Mouse (Mus musculus) cerebellum, adult 8-10 months (tissue): Measurements from ENCODE around the gene Arf5.
A peak's percentile ranks its signal among the peaks of the same experiment; 100 is the strongest.

ENCODE experiments used
- DNase-seq: peaks from one replicate; pipeline ENCODE4 v3.0.0; 2022

Arf5 gene

DNA sequence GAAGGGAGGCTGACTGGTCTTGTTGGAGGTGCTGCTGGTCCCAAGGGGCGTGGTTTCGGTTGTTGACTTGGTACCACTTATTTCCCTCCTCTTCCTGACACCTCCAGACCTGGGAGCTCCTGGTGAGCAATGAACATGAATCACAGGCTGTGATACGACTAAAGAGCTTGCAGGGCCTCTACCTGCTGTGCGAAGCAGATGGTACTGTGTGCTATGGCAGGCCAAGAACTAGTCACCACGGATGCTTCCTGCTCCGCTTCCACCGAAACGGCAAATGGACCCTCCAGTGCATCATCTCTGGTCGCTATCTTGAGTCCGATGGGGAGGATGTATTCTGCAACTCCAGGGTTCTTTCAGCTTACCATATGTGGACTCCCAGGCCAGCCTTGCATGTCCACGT is 6.5 kb downstream of the Arf5 start:
- peak; percentile 37 for DNase-seq

DNA sequence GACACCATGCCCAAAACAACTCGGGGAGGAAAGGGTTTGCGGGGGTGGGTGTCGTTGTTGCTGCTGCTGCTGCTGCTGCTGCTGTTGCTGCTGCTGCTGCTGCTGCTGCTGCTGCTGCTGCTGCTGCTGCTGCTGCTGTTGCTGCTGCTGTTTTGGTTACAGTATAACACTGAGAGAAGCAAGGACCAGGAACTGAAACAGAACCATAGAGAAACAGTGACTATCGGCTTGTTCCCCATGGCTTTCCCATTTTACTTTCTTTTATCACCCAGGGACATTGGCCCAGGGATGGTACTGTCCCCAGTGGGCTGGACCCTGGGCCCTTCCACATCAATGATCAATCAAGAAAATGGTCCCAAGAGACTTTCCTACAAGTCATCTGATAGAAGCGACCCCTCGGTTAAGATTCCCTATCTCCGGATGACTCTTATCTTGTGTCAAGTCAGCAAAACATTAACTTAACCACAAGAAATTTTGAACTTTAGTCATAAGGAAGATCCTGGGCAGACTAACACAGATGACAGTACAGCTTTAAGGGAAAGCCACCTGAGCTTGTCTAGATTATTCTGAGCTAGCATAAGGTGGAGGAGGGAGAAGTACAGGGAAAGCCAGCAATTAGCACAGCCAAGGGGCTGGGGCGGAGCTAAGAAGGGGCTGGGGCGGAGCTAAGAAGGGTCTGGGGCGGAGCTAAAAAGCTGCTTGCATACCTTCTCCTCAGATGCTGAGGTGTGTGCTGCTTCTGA is 7.6 kb downstream of the Arf5 start:
- DNase-seq, result no peak

DNA sequence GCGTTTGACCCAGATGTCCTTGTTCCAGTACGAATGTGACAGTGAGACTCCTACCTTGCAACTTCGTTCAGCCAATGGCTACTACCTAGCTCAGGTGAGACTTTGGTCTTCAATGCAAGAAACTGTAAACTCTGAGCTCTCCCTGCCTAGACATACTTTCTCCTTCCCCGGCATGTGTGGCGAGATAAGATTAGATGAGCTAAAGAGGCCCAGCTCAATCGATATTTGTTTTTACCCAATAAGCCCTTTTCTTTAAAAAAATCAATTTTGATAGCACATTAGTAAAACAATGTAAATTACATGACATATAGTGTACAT is 8.1 kb downstream of the Arf5 start:
- no peak for DNase-seq

DNA sequence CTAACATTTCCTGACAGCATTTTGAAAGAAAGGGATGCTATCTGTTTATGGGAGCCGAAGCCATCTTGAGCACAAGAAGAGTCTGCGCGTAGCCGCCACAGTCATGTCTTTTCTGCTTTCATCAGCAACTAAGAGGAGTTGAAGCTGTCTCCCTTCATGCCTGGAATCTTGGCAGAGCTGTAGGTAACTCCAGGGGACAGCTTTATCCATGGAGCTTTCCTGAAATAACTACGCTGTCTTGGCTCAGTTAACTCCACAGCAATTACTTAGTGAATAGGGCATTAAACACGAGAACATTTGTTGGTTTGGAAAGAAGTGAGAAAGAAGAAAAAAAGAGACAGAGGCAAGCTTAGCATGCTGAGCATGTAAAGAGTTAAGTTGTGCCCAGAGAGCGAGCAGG is 24.6 kb downstream of the Arf5 start:
- no peak for DNase-seq

DNA sequence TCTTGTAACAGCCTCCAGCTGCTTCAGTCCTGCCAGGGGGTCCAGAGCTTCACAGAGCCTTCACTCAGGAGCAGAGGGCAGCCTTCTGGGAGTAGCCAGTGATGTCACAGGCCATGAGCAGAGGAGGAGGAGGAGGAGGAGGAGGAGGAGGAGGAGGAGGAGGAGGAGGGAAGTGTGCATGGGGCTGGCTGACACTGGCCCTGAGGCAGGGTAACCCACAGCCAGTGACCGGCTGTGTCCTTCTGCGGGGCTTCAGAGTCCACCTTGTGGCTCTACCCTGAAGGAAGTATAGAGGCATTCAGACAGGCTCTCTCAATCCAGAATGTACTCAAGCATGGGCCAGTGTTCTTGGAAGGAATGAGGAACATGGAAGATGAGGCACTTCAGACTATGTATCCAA is 25.9 kb downstream of the Arf5 start, which contains the start of gene Pax4:
TSS of gene Pax4 (minus strand) at position 101 of the 400 bp plus-strand sequence.
- no peak for DNase-seq

DNA sequence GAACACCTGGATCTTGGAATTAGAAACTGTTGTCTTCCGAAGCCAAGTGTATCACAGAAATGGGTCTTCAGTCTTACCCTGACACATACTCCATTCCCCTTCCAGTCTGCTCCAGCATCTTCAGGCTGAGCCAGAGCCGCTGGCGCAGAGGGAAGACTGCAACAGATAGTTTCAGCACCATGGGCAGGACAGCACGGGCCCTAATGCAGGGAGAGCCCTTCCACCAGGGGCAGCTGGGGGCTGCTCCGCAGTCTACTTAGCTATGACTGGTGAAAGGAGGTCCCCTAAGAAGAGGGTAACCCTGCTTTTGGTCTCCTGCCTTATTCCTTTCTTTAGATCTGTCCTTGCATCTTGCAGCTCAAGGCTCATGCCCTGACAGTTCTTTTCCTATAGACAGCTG is 27.1 kb downstream of the Arf5 start:
- no peak for DNase-seq

DNA sequence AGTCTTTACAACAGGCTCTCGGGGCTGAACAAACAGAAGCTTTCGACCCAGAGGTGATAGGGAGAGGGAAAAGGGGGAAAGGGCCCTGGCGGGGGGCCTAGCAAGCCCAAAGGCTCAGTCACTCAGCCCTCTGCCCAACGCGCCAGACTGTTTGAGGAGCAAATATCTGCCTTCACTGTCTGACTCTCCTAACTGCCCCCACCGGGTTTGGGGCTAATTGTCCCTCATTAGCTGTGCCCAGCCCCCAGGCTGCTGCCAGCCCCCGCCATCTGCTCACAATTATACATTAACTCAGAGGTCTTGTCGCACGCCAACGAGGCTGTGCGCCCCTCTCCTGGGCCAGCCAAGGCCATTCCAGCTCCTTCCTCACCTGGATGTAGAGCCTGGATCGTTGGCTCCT is 27.6 kb downstream of the Arf5 start:
- no peak for DNase-seq

DNA sequence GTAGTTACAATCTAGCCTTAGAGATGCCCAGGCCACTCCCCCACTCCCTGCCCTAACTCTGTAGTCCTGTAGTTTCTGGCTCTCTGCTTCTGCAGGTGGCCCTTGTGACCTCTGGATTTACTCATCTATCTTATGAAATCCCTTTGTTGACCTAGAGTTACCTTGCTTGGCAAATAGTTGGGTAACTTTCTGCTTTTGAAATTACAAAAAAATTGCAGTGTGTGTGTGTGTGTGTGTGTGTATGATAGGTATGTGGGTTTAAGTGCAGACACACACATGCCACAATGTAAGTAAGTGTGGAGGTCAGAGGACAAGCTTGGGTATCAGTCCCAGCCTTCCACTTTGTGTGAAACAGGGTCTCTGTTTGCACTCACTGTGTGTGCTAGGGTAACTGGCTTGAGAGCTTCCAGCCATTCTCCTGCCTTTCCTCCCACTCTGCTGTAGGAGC is 35.9 kb downstream of the Arf5 start:
- DNase-seq, result no peak

DNA sequence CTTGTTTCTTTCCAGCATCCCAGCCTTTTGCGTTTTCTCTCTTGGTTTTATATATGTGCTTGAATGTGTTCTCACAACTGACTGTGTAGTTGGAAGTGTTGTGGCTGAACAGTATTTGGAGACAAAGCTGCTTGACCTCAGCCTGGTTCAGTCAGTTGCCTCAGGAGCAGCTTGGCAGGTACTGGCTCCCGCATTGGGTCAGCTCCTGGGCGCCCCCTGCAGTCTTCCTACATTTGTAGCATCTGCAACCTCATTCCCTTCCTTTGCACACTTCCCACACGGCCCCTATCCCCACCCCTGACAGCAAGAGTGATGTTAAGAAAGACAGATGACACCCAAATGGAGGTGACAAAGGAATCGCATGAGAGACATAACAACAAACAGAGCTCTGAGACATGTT is 37.2 kb downstream of the Arf5 start:
- DNase-seq, result peak; percentile 79

DNA sequence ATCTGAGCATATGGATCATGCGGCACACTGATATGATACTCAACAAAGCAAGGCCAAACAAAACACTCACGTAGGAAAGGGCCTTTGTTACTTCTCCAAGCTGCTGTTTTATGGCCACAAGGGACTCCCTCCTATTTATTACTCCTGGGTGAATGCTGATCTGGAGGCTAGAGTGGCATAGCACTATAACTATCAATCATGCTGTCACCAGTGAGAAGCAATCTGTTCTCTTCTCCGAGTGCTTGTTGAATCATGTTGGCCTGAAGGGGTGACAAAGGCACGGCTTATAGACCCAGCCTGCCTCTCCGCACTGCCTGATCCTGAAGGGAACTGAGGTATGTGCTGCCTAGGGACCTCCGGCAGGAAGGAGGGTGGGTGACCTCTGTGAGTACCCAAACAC is 41.3 kb downstream of the Arf5 start:
- DNase-seq, result no peak

DNA sequence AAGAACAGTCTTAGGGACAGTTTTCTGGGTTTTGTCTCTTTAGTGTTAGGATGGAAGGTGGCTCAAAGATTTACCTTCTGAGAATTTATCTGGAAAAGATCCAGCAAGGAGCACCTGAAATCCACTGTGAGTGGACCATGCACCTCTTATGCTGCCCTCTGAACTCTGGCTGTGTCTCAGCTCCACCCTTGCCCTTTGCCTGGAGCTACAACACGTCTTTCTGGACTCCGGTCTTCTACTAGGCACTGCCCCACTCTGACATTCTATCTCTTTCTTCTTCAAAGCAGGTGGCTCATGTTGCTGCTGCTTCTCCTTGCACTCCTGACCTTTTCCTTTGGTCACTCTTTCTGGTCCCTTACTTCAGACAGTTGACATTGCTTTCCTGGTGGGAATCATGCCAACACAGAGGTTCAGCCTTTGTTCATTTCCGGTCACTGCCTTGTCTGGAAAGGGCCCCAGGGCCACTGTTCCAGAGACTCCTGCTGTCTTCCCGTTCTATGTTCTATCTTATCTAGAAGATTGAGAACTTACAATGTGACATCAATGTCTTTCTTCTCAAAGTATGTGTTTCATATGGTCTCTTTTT is 46.8 kb downstream of the Arf5 start:
- no peak for DNase-seq

DNA sequence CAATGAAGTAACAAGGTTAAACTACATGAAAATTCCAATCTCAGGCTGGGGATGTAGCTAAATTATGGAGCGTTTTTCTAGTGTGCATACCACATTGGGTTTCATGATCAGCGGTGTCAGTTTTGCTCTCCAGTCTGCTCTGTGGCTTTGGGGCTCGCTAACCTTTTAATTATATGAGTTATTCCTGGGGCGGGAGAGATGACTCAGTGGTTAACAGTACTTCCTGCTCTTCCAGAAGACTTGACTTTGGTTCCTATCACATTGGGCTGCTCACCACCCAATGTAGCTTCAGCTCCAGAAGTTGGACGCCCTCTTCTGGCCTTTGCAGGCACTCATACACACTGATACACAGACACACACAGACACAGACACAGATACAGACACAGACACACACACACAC is 47.3 kb downstream of the Arf5 start:
- no peak for DNase-seq

DNA sequence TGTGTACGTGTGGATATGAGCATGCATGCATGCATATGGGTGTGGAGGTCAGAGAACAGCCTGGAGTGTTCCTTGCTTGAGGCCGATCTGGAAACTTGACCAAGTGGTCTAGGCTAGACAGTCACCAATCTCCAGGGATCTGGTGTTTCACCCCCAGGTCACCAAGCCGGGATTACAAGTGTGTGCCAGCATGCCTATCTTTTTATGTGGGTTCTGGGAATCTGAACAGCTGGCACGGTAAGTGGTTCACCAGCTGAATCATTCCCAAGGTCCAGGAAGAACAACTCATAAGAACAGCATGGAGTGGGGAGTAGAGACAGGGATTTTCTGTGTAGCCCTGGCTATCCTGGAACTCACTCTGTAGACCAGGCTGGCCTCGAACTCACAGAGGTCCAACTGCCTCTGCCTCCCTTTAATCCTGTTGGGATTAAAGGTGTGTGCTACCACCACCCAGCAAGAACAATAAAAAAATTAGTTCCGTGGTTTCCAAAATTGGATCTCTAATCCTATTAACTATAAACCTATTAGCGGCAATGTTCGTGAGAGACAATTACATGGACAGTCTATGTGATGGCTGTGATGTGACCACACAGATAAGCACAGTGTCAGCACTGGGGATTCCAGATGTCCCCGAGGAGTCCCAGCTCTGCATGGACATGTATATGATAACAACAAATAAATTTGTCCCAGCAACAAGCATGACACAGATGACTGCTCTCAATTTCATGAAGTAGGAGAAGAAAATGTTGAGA is 48.1 kb downstream of the Arf5 start:
- DNase-seq, result no peak

DNA sequence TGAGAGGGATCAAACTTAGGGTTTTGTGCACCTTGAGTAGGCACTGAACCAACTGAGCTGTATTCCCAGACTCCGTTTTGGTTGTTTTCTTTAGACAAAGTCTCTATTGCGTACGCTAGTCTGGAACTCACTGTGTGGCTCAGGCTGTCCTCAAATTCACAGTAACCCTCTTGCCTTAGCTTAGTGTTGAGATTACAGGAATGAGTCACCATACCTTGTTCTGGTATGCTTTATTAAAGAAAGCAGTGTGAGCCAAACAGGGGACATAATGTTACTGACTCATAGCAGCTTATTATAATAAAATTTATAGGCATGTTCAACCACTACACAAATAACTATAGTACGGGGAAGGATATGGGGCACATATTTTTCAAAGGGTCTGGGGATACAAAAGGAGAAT is 50.9 kb downstream of the Arf5 start:
- no peak for DNase-seq

DNA sequence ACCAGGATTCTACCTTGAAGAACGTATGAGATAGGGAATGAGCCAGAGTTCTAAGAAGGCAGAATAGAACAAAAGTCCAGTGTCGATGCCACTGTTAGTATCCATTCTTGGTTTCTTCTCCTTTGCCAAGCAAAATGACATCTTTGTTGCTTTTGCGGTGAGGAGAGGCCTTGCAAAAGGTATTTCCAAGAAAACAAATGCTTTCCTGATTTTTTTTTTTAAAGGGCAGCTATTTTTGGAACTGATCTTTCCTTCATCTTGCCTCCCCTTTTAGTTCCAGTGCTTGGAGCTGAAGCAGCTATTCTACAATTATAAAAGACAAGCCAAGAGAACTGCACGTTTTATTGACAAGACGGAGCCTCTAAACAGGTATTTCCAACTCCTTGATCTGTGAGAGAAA is 51.5 kb downstream of the Arf5 start, which contains the start of gene Snd1:
TSS of gene Snd1 (plus strand) at position 301 of the 400 bp plus-strand sequence.
- DNase-seq, result no peak
